Mouse (Mus musculus): ENCODE data around the gene Cxcl10.

Cxcl10 gene

GRCm38 (mm10) chr5:92348794-92349413 is at the start of gene Cxcl10:
Cxcl10 (minus strand) TSS chr5:92348889.
- DNase-seq (ENCODE audit: low spot score), result no peak

GRCm38 (mm10) chr5:92398153-92398552 is 49.5 kb upstream of the Cxcl10 start:
- peak; percentile 66 for DNase-seq (ENCODE audit: low spot score)

GRCm38 (mm10) chr5:92396476-92396875 is 47.8 kb upstream of the Cxcl10 start:
- no peak for DNase-seq (ENCODE audit: low spot score)

GRCm38 (mm10) chr5:92395764-92396163 is 47.1 kb upstream of the Cxcl10 start:
- DNase-seq (ENCODE audit: low spot score), result no peak

GRCm38 (mm10) chr5:92393863-92394262 is 45.2 kb upstream of the Cxcl10 start:
- no peak for DNase-seq (ENCODE audit: low spot score)

GRCm38 (mm10) chr5:92392542-92392941 is 43.9 kb upstream of the Cxcl10 start:
- no peak for DNase-seq (ENCODE audit: low spot score)

GRCm38 (mm10) chr5:92390615-92391014 is 41.9 kb upstream of the Cxcl10 start:
- no peak for DNase-seq (ENCODE audit: low spot score)

GRCm38 (mm10) chr5:92389977-92390376 is 41.3 kb upstream of the Cxcl10 start:
- DNase-seq (ENCODE audit: low spot score), result no peak

GRCm38 (mm10) chr5:92387433-92387832 is 38.7 kb upstream of the Cxcl10 start:
- no peak for DNase-seq (ENCODE audit: low spot score)

GRCm38 (mm10) chr5:92386643-92387042 is 38.0 kb upstream of the Cxcl10 start:
- no peak for DNase-seq (ENCODE audit: low spot score)

- DNase-seq (ENCODE audit: low spot score), result no peak
Observed at GRCm38 (mm10) chr5:92386102-92386501, 37.4 kb upstream of the Cxcl10 start.

GRCm38 (mm10) chr5:92384855-92385254 is 36.2 kb upstream of the Cxcl10 start:
- DNase-seq (ENCODE audit: low spot score), result no peak

GRCm38 (mm10) chr5:92383747-92384146 is 35.1 kb upstream of the Cxcl10 start:
- no peak for DNase-seq (ENCODE audit: low spot score)

- DNase-seq (ENCODE audit: low spot score), result no peak
Observed at GRCm38 (mm10) chr5:92382349-92382679, 33.6 kb upstream of the Cxcl10 start.

GRCm38 (mm10) chr5:92381550-92382348 is 33.1 kb upstream of the Cxcl10 start:
- DNase-seq (ENCODE audit: low spot score), result peak; percentile 53

GRCm38 (mm10) chr5:92376795-92377405 is 28.2 kb upstream of the Cxcl10 start:
- no peak for DNase-seq (ENCODE audit: low spot score)

GRCm38 (mm10) chr5:92375368-92375767 is 26.7 kb upstream of the Cxcl10 start:
- DNase-seq (ENCODE audit: low spot score), result no peak

- DNase-seq (ENCODE audit: low spot score), result peak; percentile 39
Observed at GRCm38 (mm10) chr5:92374721-92375142, 26.0 kb upstream of the Cxcl10 start.

- no peak for DNase-seq (ENCODE audit: low spot score)
Observed at GRCm38 (mm10) chr5:92372605-92373004, 23.9 kb upstream of the Cxcl10 start.

- no peak for DNase-seq (ENCODE audit: low spot score)
Observed at GRCm38 (mm10) chr5:92371361-92371976, 22.8 kb upstream of the Cxcl10 start.

- DNase-seq (ENCODE audit: low spot score), result no peak
Observed at GRCm38 (mm10) chr5:92370891-92371290, 22.2 kb upstream of the Cxcl10 start.

GRCm38 (mm10) chr5:92370392-92370791 is 21.7 kb upstream of the Cxcl10 start:
- DNase-seq (ENCODE audit: low spot score), result no peak

All from ovary, postnatal 36 days (tissue).